Mouse (Mus musculus) CH12.LX (cell line): ENCODE results near the gene Ggnbp2. TPM values are rescaled to one million over a fixed set of nuclear protein-coding genes. Genes with fewer than 3 reads are reported as not detected.

Source experiments
- DNase-seq: peaks from one replicate; pipeline ENCODE4 v3.0.0-alpha.2; 2013; ENCODE audit errors: extremely low read depth
- H3K27ac ChIP-seq: 2 replicates; pipeline ENCODE4 v1.5.1; 2012; ENCODE audit warnings: low read depth, mild to moderate bottlenecking, control low read depth, moderate library complexity; ENCODE audit not compliant: insufficient read depth
- H3K27me3 ChIP-seq: replicated peaks from 2 replicates; pipeline ENCODE3; 2012; ENCODE audit warnings: inconsistent platforms
- H3K36me3 ChIP-seq, 2 experiments: replicated peaks in 1 of 2; 2 replicates each; pipeline versions ENCODE3 to v1.6.1; 2012; ENCODE audit warnings: inconsistent platforms in 1 of 2, low read length in 1 of 2, mild to moderate bottlenecking in 1 of 2, mixed read lengths in 1 of 2, moderate library complexity in 1 of 2; ENCODE audit not compliant: control insufficient read depth in 1 of 2, insufficient read depth in 1 of 2
- H3K4me1 ChIP-seq, 2 experiments: 2 replicates each; pipeline ENCODE4 v1.6.1; 2012; ENCODE audit warnings: inconsistent platforms in 1 of 2, moderate library complexity in 1 of 2; ENCODE audit not compliant: insufficient read depth in 2 of 2, control insufficient read depth in 1 of 2
- H3K4me2 ChIP-seq: 2 replicates; pipeline ENCODE4 v1.6.1; 2012; ENCODE audit warnings: low read depth, mild to moderate bottlenecking, control low read depth; ENCODE audit not compliant: poor library complexity, insufficient read depth, severe bottlenecking
- H3K4me3 ChIP-seq, 3 experiments: fragments of 150-350 bp in 1 of 3; sonication (generic) in 1 of 3; replicated peaks in 1 of 3; 2 replicates each; pipeline versions ENCODE3 to v1.5.1; 2011 to 2012; ENCODE audit warnings: low read depth in 2 of 3, low read length in 2 of 3, mild to moderate bottlenecking in 2 of 3, moderate library complexity in 2 of 3, control low read depth in 1 of 3, improper control_type of control experiment in 1 of 3, inconsistent platforms in 1 of 3, mixed read lengths in 1 of 3; ENCODE audit not compliant: poor library complexity in 1 of 3
- H3K79me2 ChIP-seq: replicated peaks from 2 replicates; pipeline ENCODE4 v1.6.1; 2012; ENCODE audit warnings: mild to moderate bottlenecking, moderate library complexity; ENCODE audit not compliant: control insufficient read depth, poor library complexity, insufficient read depth, severe bottlenecking; ENCODE audit errors: extremely low read depth
- H3K9ac ChIP-seq: 2 replicates; pipeline ENCODE4 v1.6.1; 2012; ENCODE audit warnings: low read depth, mild to moderate bottlenecking, control low read depth, moderate library complexity; ENCODE audit not compliant: insufficient read depth
- H3K9me3 ChIP-seq: replicated peaks from 2 replicates; pipeline ENCODE3; 2012; ENCODE audit warnings: low read length, inconsistent platforms, mixed read lengths
- CHD2 ChIP-seq: IDR thresholded peaks from 2 replicates; pipeline ENCODE4 v1.6.1; 2011; ENCODE audit warnings: low read length, improper control_type of control experiment
- E2F4 ChIP-seq: IDR thresholded peaks from 2 replicates; pipeline ENCODE4 v1.6.1; 2011; ENCODE audit warnings: low read depth, low read length, improper control_type of control experiment; ENCODE audit not compliant: insufficient replicate concordance
- ELF1 ChIP-seq: IDR thresholded peaks from 2 replicates; pipeline ENCODE4 v1.6.1; 2014; ENCODE audit warnings: low read depth, mild to moderate bottlenecking, inconsistent platforms, low read length, improper control_type of control experiment
- ETS1 ChIP-seq: conservative IDR thresholded peaks from 2 replicates; pipeline ENCODE4 v1.6.1; 2012; ENCODE audit warnings: low read depth, mild to moderate bottlenecking, inconsistent platforms, low read length, improper control_type of control experiment, moderate library complexity
- GABPA ChIP-seq: IDR thresholded peaks from 2 replicates; pipeline ENCODE4 v1.6.1; 2012; ENCODE audit warnings: low read depth, low read length, improper control_type of control experiment, inconsistent platforms; ENCODE audit not compliant: insufficient replicate concordance
- IRF4 ChIP-seq: IDR thresholded peaks from 2 replicates; pipeline ENCODE4 v1.6.1; 2014; ENCODE audit warnings: low read depth, mild to moderate bottlenecking, inconsistent platforms, low read length, improper control_type of control experiment
- MAX ChIP-seq: IDR thresholded peaks from 2 replicates; pipeline ENCODE4 v1.6.1; 2011; ENCODE audit warnings: low read length, improper control_type of control experiment
- MAZ ChIP-seq: IDR thresholded peaks from 2 replicates; pipeline ENCODE4 v1.6.1; 2012; ENCODE audit warnings: low read depth, mild to moderate bottlenecking, inconsistent platforms, low read length, improper control_type of control experiment, moderate library complexity
- MEF2A ChIP-seq: IDR thresholded peaks from 2 replicates; pipeline ENCODE4 v1.6.1; 2014; ENCODE audit warnings: low read depth, mild to moderate bottlenecking, inconsistent platforms, low read length, improper control_type of control experiment, borderline replicate concordance
- MYC ChIP-seq: IDR thresholded peaks from 2 replicates; pipeline ENCODE4 v1.6.1; 2011; ENCODE audit warnings: low read depth, mild to moderate bottlenecking, improper control_type of control experiment, low read length
- PAX5 ChIP-seq: IDR thresholded peaks from 2 replicates; pipeline ENCODE4 v1.6.1; 2012; ENCODE audit warnings: low read length, inconsistent platforms, mixed read lengths
- RCOR1 ChIP-seq: conservative IDR thresholded peaks from 2 replicates; pipeline ENCODE4 v1.6.1; 2012; ENCODE audit warnings: low read depth, mild to moderate bottlenecking, inconsistent platforms, low read length, improper control_type of control experiment
- SMC3 ChIP-seq: IDR thresholded peaks from 2 replicates; pipeline ENCODE4 v1.6.1; 2011; ENCODE audit warnings: low read depth, low read length, improper control_type of control experiment
- TBP ChIP-seq: conservative IDR thresholded peaks from 2 replicates; pipeline ENCODE4 v1.6.1; 2011; ENCODE audit warnings: low read depth, low read length, improper control_type of control experiment
- TCF12 ChIP-seq: IDR thresholded peaks from 2 replicates; pipeline ENCODE4 v1.6.1; 2014; ENCODE audit warnings: low read depth, mild to moderate bottlenecking, inconsistent platforms, low read length, improper control_type of control experiment
- UBTF ChIP-seq: IDR thresholded peaks from 2 replicates; pipeline ENCODE4 v1.6.1; 2012; ENCODE audit warnings: low read depth, mild to moderate bottlenecking, inconsistent platforms, low read length, improper control_type of control experiment, moderate library complexity
- dilution Hi-C: fragments of 300-500 bp; cut with MboI; formaldehyde crosslinking; loops from 2 replicates; pipeline ENCODE4 v1.14.3; 2020; ENCODE audit warnings: low sequenced_read_pairs; ENCODE audit not compliant: extremely low pct_unique_long_range_greater_than_20kb, extremely low pct_ligation_motif_present
- in situ Hi-C: fragments of 300-500 bp; cut with MboI; formaldehyde crosslinking; loops from 3 replicates; pipeline ENCODE4 v1.14.3; 2019; ENCODE audit warnings: low sequenced_read_pairs, low pct_ligation_motif_present, low pct_unique_long_range_greater_than_20kb, mixed read lengths
- polyA plus RNA-seq: library from polyadenylated mRNA; unstranded; fragments of >175 nt; gene quantifications from 2 replicates; pipeline ENCODE4 v1.2.1, GENCODE M21; 2012; ENCODE audit warnings: low read depth; ENCODE audit not compliant: insufficient read length
- total RNA-seq, 2 experiments: library from RNA; depleted of rRNA; stranded (reverse); fragments of 300-350 nt in 1 of 2; fragments of >200 nt in 1 of 2; gene quantifications; 2 replicates each; pipeline ENCODE4 v1.2.3; 2012 to 2014

The Ggnbp2 gene
- total and polyA plus RNA-seq, 3 experiments = 70.9 to 125 (median 86.5) TPM

DNA sequence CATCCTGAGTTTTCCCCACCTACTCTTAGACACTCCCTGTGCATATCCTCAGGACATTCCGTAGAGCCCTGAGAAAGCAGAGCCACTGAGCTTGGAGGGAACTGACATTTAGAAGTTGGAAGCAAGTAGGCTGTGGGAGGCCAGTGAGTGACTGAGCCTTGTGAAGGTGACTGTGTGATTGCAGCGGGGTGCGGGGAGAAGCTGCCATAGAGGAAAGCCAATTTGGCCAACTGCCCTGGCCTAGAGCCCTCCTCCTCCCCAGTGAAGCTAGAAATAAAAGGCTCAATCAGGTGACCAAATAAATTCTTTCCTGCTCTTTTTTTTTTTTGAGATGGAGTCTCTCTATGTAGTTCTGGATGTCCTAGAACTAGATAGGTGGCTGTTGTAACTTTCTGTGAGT lies 44.4 kb downstream of the Ggnbp2 start:
- TF ChIP-seq CHD2 = no peak
- TF ChIP-seq E2F4 = no peak
- TF ChIP-seq ELF1 = no peak
- TF ChIP-seq PAX5 = no peak
- TF ChIP-seq SMC3 = no peak
- TF ChIP-seq UBTF = no peak
- TF ChIP-seq MEF2A = no peak
- no peak for TF ChIP-seq MAZ
- TF ChIP-seq IRF4 = no peak
- no peak for TF ChIP-seq GABPA
- TF ChIP-seq MAX = no peak
- TF ChIP-seq ETS1 = no peak
- Histone ChIP-seq H3K4me3 (no peak overlapping the region), H3K79me2 (no peaks in the 10 kb centered on the region), H3K27me3 (no peaks in the 10 kb centered on the region), H3K36me3 (peaks cover 13 to 64% of the 10 kb centered on the region in 2 experiments), H3K27ac (no peak overlapping the region), H3K9me3 (no peaks in the 10 kb centered on the region), H3K4me1 (peaks cover 7 to 46% of the 10 kb centered on the region in 2 experiments), H3K4me2 (no peak overlapping the region), H3K9ac (no peak overlapping the region)
- dilution Hi-C loops (no loop called here), in situ Hi-C loops (no loop called here)
- DNase-seq = no peak

DNA sequence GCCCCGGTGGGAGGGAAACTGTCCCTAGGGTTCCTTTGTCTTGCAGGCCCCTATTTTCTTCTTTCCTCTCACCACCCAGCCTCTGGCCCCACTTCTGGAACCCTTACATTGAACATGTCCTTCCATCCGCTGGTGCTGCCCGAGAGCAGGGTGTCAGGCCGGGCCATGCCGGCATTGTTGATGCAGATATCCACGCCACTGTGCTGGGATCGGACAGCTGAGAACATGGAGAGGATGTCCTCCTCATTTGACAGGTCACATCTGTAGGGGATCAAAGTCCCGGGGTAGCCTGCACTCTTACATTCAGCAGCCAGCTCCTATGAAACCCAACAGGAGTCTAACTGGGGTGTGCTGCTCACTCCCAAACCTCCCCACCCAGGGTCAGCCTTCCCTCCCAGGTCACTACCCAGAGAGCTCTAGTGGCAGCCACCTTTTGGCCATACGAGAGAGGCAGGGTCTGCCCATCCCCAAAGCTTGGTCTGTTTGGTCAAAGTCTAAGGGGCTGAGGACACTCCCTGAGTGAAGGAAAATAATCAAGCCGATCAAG lies 45.3 kb downstream of the Ggnbp2 start:
- no peaks in the 10 kb centered on the region; the same call in 1 of the 2 replicates for H3K79me2 ChIP-seq
- no peak for DNase-seq
- no peak overlapping the region for H3K9ac ChIP-seq
- in situ Hi-C loops (no loop called here), dilution Hi-C loops (no loop called here)
- TF ChIP-seq E2F4 (no peak), MYC (no peak), RCOR1 (no peak), TBP (no peak), TCF12 (no peak)
- no peaks in the 10 kb centered on the region for H3K9me3 ChIP-seq
- H3K27ac ChIP-seq = no peak overlapping the region
- peaks cover 10 to 63% of the 10 kb centered on the region in 2 experiments for H3K36me3 ChIP-seq
- H3K4me1 ChIP-seq = peaks cover 9 to 54% of the 10 kb centered on the region in 2 experiments
- H3K4me3 ChIP-seq = no peak overlapping the region
- H3K4me2 ChIP-seq = no peak overlapping the region
- no peaks in the 10 kb centered on the region for H3K27me3 ChIP-seq
